Mouse (Mus musculus): Measurements from ENCODE around the gene Dusp13.

- no peak for TF ChIP-seq POLR2A (IDR thresholded peaks at IDR 0.05; ENCODE audit: control insufficient read depth, extremely low read depth, insufficient read depth, low read length, poor library complexity)
- TF ChIP-seq CTCF (IDR thresholded peaks at IDR 0.05; ENCODE audit: borderline replicate concordance, control insufficient read depth, extremely low read depth, insufficient read depth, low read length, poor library complexity), result no peak
These were observed 10.6 kb upstream of the Dusp13 start for GRCm38 (mm10) chr14:21761560-21761959.
